Mouse (Mus musculus) limb, embryonic 10.5 days (tissue): ENCODE data around the gene Gm29106. TPM values are rescaled to one million over a fixed set of nuclear protein-coding genes. Genes with fewer than 3 reads are reported as not detected.
"Not testable (repeated sequence)": the region's sequence is repeated elsewhere in the genome, so short reads cannot be mapped to it uniquely, and the experiment has no call there.

Experiments
- DNase-seq: peaks from one replicate; pipeline ENCODE4 v3.0.0-alpha.2; 2017; ENCODE audit warnings: low spot score
- H3K27ac ChIP-seq: fragments of 300-500 bp; sonication (generic); 2 replicates; pipeline ENCODE4 v1.5.1; 2016; ENCODE audit warnings: mild to moderate bottlenecking
- H3K27me3 ChIP-seq: fragments of 300-500 bp; sonication (generic); 2 replicates; pipeline ENCODE4 v1.6.1; 2016; ENCODE audit warnings: low read depth, mild to moderate bottlenecking; ENCODE audit not compliant: poor library complexity, severe bottlenecking
- H3K36me3 ChIP-seq: fragments of 300-500 bp; sonication (generic); 2 replicates; pipeline ENCODE4 v1.6.1; 2016; ENCODE audit warnings: mild to moderate bottlenecking, moderate library complexity
- H3K4me1 ChIP-seq: fragments of 300-500 bp; sonication (generic); 2 replicates; pipeline ENCODE4 v1.6.1; 2016
- H3K4me3 ChIP-seq: fragments of 300-500 bp; sonication (generic); 2 replicates; pipeline ENCODE4 v1.5.1; 2016; ENCODE audit warnings: mild to moderate bottlenecking, moderate library complexity
- H3K9me3 ChIP-seq: fragments of 300-500 bp; sonication (generic); replicated peaks from 2 replicates; pipeline ENCODE4 v1.6.1; 2016; ENCODE audit warnings: mild to moderate bottlenecking
- WGBS: fragments of 180-500 bp; shearing (Covaris S2); methylation state at CpG from one replicate; pipeline ENCODE4 v1.1.7; 2016; 5-methylcytosine and 5-hydroxymethylcytosine counted together
- polyA plus RNA-seq: library from polyadenylated mRNA; unstranded; fragments of >200 nt; fragmentation: Nextera tagmentation; extraction: Ambion mirVana; gene quantifications from 2 replicates; pipeline ENCODE4 v1.2.1, GENCODE M21; 2016

Gene Gm29106
- 0.14 TPM in 2 replicates for polyA plus RNA-seq

GRCm38 (mm10) chr1:118176242-118176641 is at the start of gene Gm29106:
Gene Gm29106, plus strand, starts transcription at chr1:118176542.
- H3K27ac ChIP-seq, H3K36me3 ChIP-seq, H3K4me3 ChIP-seq, H3K27me3 ChIP-seq, H3K4me1 ChIP-seq, H3K9me3 ChIP-seq, DNase-seq: not testable (repeated sequence)
- WGBS, result 79% methylated on average over 2 of the region's 2 CpGs

- H3K9me3 ChIP-seq, result no peaks in the 10 kb centered on the region
- DNase-seq, result no peak
- H3K4me3 ChIP-seq, result no peak overlapping the region
- H3K4me1 ChIP-seq, result no peaks in the 10 kb centered on the region
- WGBS, result 95% methylated on average over 1 of the region's 1 CpGs
- H3K36me3 ChIP-seq, result no peaks in the 10 kb centered on the region
- H3K27ac ChIP-seq, result no peak overlapping the region
- no peaks in the 10 kb centered on the region for H3K27me3 ChIP-seq
These were observed 52.2 kb downstream of the Gm29106 start for GRCm38 (mm10) chr1:118228540-118228939.

GRCm38 (mm10) chr1:118236032-118236431 is 59.7 kb downstream of the Gm29106 start:
- Histone ChIP-seq H3K36me3 (no peaks in the 10 kb centered on the region), H3K27ac (no peak overlapping the region), H3K4me3 (no peak overlapping the region), H3K9me3 (no peaks in the 10 kb centered on the region), H3K4me1 (no peaks in the 10 kb centered on the region), H3K27me3 (no peaks in the 10 kb centered on the region)
- WGBS, result 83% methylated on average over 1 of the region's 1 CpGs
- no peak for DNase-seq

Other genes starting within 250 kb of the Gm29106 start
- not detected in 2 replicates for gene Gm28168, start 248.5 kb upstream of the Gm29106 start, polyA plus RNA-seq
- not detected in 2 replicates for gene Gm7145, start 210.6 kb upstream of the Gm29106 start, polyA plus RNA-seq
- gene Tsn, start 135.2 kb downstream of the Gm29106 start, polyA plus RNA-seq, result 334 and 339 TPM in 2 replicates
- 99.5 and 114 TPM in 2 replicates for gene Nifk, start 145.3 kb downstream of the Gm29106 start, polyA plus RNA-seq
- 79.5 and 90.1 TPM in 2 replicates for gene Clasp1, start 212.5 kb downstream of the Gm29106 start, polyA plus RNA-seq